8 mouse cellular contexts compared by ENCODE assay signal in genomic region chr7:127104560-127105332, GRCm38 (mm10). TPM values are rescaled to one million over a fixed set of nuclear protein-coding genes. Genes with fewer than 3 reads are reported as not detected.
A peak's percentile ranks its signal among the peaks of the same experiment; 100 is the strongest.
DNase-seq lines count a peak whose midpoint lies in the region; ATAC-seq and TF ChIP-seq lines count a peak whose summit lies in the region.

No protein-coding gene starts in this region.

- WGBS in bone marrow, adult 2 months: 17% methylated on average over 17 of the region's 17 CpGs
- 9% methylated on average over 17 of the region's 17 CpGs for WGBS in embryonic facial prominence, embryonic 15.5 days
- WGBS in heart, embryonic 10.5 days: 16% methylated on average over 17 of the region's 17 CpGs
- 15% methylated on average over 17 of the region's 17 CpGs for WGBS in kidney, embryonic 14.5 days
- WGBS in limb, embryonic 15.5 days: 16% methylated on average over 17 of the region's 17 CpGs

- peak; percentile 66 for ATAC-seq in embryonic facial prominence, embryonic 15.5 days (ENCODE audit: insufficient number of reproducible peaks, low FRiP score, low TSS enrichment, low read depth)
- ATAC-seq in kidney, embryonic 14.5 days (ENCODE audit: low FRiP score, low TSS enrichment): peak; percentile 91
- peak; percentile 20; the same call in 1 of the 2 replicates for ATAC-seq in limb, embryonic 15.5 days (ENCODE audit: insufficient number of reproducible peaks, low FRiP score, low TSS enrichment, low read depth)

- H3K4me2 ChIP-seq in embryonic facial prominence, embryonic 15.5 days (replicated peaks): peak overlapping the region; percentile 54
- peak overlapping the region; percentile 48 for H3K4me2 ChIP-seq in kidney, embryonic 14.5 days (replicated peaks; ENCODE audit: low read depth, low read length)
- H3K4me2 ChIP-seq in limb, embryonic 15.5 days: peak overlapping the region; percentile 51

- no peak overlapping the region for H3K4me3 ChIP-seq in bone marrow, adult 2 months (replicated peaks; ENCODE audit: control insufficient read depth, low read depth, low read length)
- peak overlapping the region; percentile 42 for H3K4me3 ChIP-seq in embryonic facial prominence, embryonic 15.5 days (replicated peaks)
- H3K4me3 ChIP-seq in heart, embryonic 10.5 days: peak overlapping the region; percentile 50
- H3K4me3 ChIP-seq in kidney, embryonic 14.5 days (ENCODE audit: low read length): peak overlapping the region; percentile 35
- H3K4me3 ChIP-seq in limb, embryonic 15.5 days: peak overlapping the region; percentile 33

- H3K9ac ChIP-seq in embryonic facial prominence, embryonic 15.5 days: peak overlapping the region; percentile 28
- peak overlapping the region; percentile 54; the same call in 1 of the 2 replicates for H3K9ac ChIP-seq in kidney, embryonic 14.5 days (ENCODE audit: low read depth, low read length)
- H3K9ac ChIP-seq in limb, embryonic 15.5 days: no peak overlapping the region; the same call in 1 of the 2 replicates

- H3K27me3 ChIP-seq in embryonic facial prominence, embryonic 15.5 days: no peaks in the 10 kb centered on the region
- H3K27me3 ChIP-seq in heart, embryonic 10.5 days (ENCODE audit: insufficient read depth, poor library complexity, severe bottlenecking): peaks cover 20% of the 10 kb centered on the region; the same call in 1 of the 2 replicates
- no peaks in the 10 kb centered on the region for H3K27me3 ChIP-seq in kidney, embryonic 14.5 days (ENCODE audit: control insufficient read depth, insufficient read depth, low read length)
- H3K27me3 ChIP-seq in limb, embryonic 15.5 days: no peaks in the 10 kb centered on the region

- H3K27ac ChIP-seq in bone marrow, adult 2 months (ENCODE audit: control insufficient read depth, insufficient read depth, low read depth, low read length, poor library complexity): no peak overlapping the region; the same call in 1 of the 2 replicates
- H3K27ac ChIP-seq in embryonic facial prominence, embryonic 15.5 days (replicated peaks): peak overlapping the region; percentile 17; the same call in 1 of the 2 replicates
- H3K27ac ChIP-seq in heart, embryonic 10.5 days: peak overlapping the region; percentile 76
- H3K27ac ChIP-seq in kidney, embryonic 14.5 days (ENCODE audit: low read depth, low read length): no peak overlapping the region
- no peak overlapping the region for H3K27ac ChIP-seq in limb, embryonic 15.5 days

- DNase-seq in B cell, adult 2 months: peak; percentile 86 to 89
- peak; percentile 88 for DNase-seq in heart, embryonic 10.5 days (ENCODE audit: low spot score)
- peak; percentile 23 to 57 for DNase-seq in monocyte, adult 2 months (ENCODE audit: low read depth in 1 of 2, low spot score in 2 of 2)
- DNase-seq in spleen, postnatal 36 days (ENCODE audit: low spot score in 2 of 2): peak; percentile 71 to 80

- no peak for TF ChIP-seq POLR2A in bone marrow, adult 2 months (IDR thresholded peaks at IDR 0.05; ENCODE audit: borderline replicate concordance, control insufficient read depth, low read depth, low read length)

- no peaks in the 10 kb centered on the region for H3K36me3 ChIP-seq in embryonic facial prominence, embryonic 15.5 days
- no peaks in the 10 kb centered on the region for H3K36me3 ChIP-seq in heart, embryonic 10.5 days
- no peaks in the 10 kb centered on the region for H3K36me3 ChIP-seq in kidney, embryonic 14.5 days (ENCODE audit: control insufficient read depth, insufficient read depth, low read length)
- H3K36me3 ChIP-seq in limb, embryonic 15.5 days: no peaks in the 10 kb centered on the region

- peak; percentile 60 for TF ChIP-seq CTCF in bone marrow, adult 2 months (IDR thresholded peaks at IDR 0.05; ENCODE audit: control insufficient read depth, insufficient read depth, low read length)

- H3K4me1 ChIP-seq in bone marrow, adult 2 months (ENCODE audit: control insufficient read depth, insufficient read depth, low read length): peaks cover 3% of the 10 kb centered on the region; the same call in 1 of the 2 replicates
- peaks cover 18% of the 10 kb centered on the region for H3K4me1 ChIP-seq in embryonic facial prominence, embryonic 15.5 days
- H3K4me1 ChIP-seq in heart, embryonic 10.5 days: peaks cover 13% of the 10 kb centered on the region; the same call in 1 of the 2 replicates
- H3K4me1 ChIP-seq in kidney, embryonic 14.5 days (ENCODE audit: control insufficient read depth, insufficient read depth, low read length): no peaks in the 10 kb centered on the region
- peaks cover 13% of the 10 kb centered on the region for H3K4me1 ChIP-seq in limb, embryonic 15.5 days

- no peaks in the 10 kb centered on the region for H3K9me3 ChIP-seq in embryonic facial prominence, embryonic 15.5 days (replicated peaks)
- H3K9me3 ChIP-seq in heart, embryonic 10.5 days: no peaks in the 10 kb centered on the region
- no peaks in the 10 kb centered on the region for H3K9me3 ChIP-seq in kidney, embryonic 14.5 days (ENCODE audit: control insufficient read depth, low read length)
- no peaks in the 10 kb centered on the region for H3K9me3 ChIP-seq in limb, embryonic 15.5 days

RNA-seq across cellular contexts. Expression of gene AI467606, which starts 13.6 kb away (rescaled TPM):
- 13.6 and 36.8 TPM in 2 replicates for polyA plus RNA-seq in bone marrow, adult 2 months (2011; ENCODE audit: insufficient read depth, insufficient read length, low replicate concordance, missing spikeins)
- 4.8 and 6.3 TPM in 2 replicates for polyA plus RNA-seq in embryonic facial prominence, embryonic 15.5 days (2015; fragmentation: Nextera tagmentation; extraction: Ambion mirVana)
- 0.73 and 1.0 TPM in 2 replicates for polyA plus RNA-seq in heart, embryonic 10.5 days (2016; fragmentation: Nextera tagmentation; extraction: Ambion mirVana)
- polyA plus RNA-seq in kidney, embryonic 14.5 days (2014; fragmentation: Nextera tagmentation; extraction: Ambion mirVana): 3.5 TPM in 2 replicates
- polyA plus RNA-seq in limb, embryonic 15.5 days (2015; fragmentation: Nextera tagmentation; extraction: Ambion mirVana): 5.3 and 6.1 TPM in 2 replicates

RNA-seq across cellular contexts. Expression of gene Qprt, which starts 17.3 kb away (rescaled TPM):
- polyA plus RNA-seq in bone marrow, adult 2 months (2011; ENCODE audit: insufficient read depth, insufficient read length, low replicate concordance, missing spikeins): 1.4 and 10.6 TPM in 2 replicates
- 2.0 and 3.3 TPM in 2 replicates for polyA plus RNA-seq in embryonic facial prominence, embryonic 15.5 days (2015; fragmentation: Nextera tagmentation; extraction: Ambion mirVana)
- 7.2 and 14.5 TPM in 2 replicates for polyA plus RNA-seq in heart, embryonic 10.5 days (2016; fragmentation: Nextera tagmentation; extraction: Ambion mirVana)
- 8.9 and 13.0 TPM in 2 replicates for polyA plus RNA-seq in kidney, embryonic 14.5 days (2014; fragmentation: Nextera tagmentation; extraction: Ambion mirVana)
- polyA plus RNA-seq in limb, embryonic 15.5 days (2015; fragmentation: Nextera tagmentation; extraction: Ambion mirVana): 4.1 and 6.3 TPM in 2 replicates

RNA-seq across cellular contexts. Expression of gene Zg16, which starts 17.6 kb away (rescaled TPM):
- polyA plus RNA-seq in bone marrow, adult 2 months (2011; ENCODE audit: insufficient read depth, insufficient read length, low replicate concordance, missing spikeins): 3.1 TPM in 1 of 2 replicates, not detected in the other
- not detected in 2 replicates for polyA plus RNA-seq in embryonic facial prominence, embryonic 15.5 days (2015; fragmentation: Nextera tagmentation; extraction: Ambion mirVana)
- not detected in 2 replicates for polyA plus RNA-seq in heart, embryonic 10.5 days (2016; fragmentation: Nextera tagmentation; extraction: Ambion mirVana)
- not detected in 2 replicates for polyA plus RNA-seq in kidney, embryonic 14.5 days (2014; fragmentation: Nextera tagmentation; extraction: Ambion mirVana)
- polyA plus RNA-seq in limb, embryonic 15.5 days (2015; fragmentation: Nextera tagmentation; extraction: Ambion mirVana): not detected in 2 replicates

RNA-seq across cellular contexts. Expression of gene Spn, which starts 32.9 kb away (rescaled TPM):
- polyA plus RNA-seq in bone marrow, adult 2 months (2011; ENCODE audit: insufficient read depth, insufficient read length, low replicate concordance, missing spikeins): 29.7 and 49.2 TPM in 2 replicates
- 0.61 and 0.67 TPM in 2 replicates for polyA plus RNA-seq in embryonic facial prominence, embryonic 15.5 days (2015; fragmentation: Nextera tagmentation; extraction: Ambion mirVana)
- polyA plus RNA-seq in heart, embryonic 10.5 days (2016; fragmentation: Nextera tagmentation; extraction: Ambion mirVana): 0.06 and 0.50 TPM in 2 replicates
- polyA plus RNA-seq in kidney, embryonic 14.5 days (2014; fragmentation: Nextera tagmentation; extraction: Ambion mirVana): 0.14 and 0.26 TPM in 2 replicates
- polyA plus RNA-seq in limb, embryonic 15.5 days (2015; fragmentation: Nextera tagmentation; extraction: Ambion mirVana): 0.81 and 0.84 TPM in 2 replicates

Comparison
In these comparisons a context has a peak if more than half of its experiments do, and no peak if none do; other contexts are left out.
1. H3K27ac ChIP-seq: peak in embryonic facial prominence, embryonic 15.5 days (single experiment) and heart, embryonic 10.5 days (single experiment); none in bone marrow, adult 2 months (single experiment), kidney, embryonic 14.5 days (single experiment) and limb, embryonic 15.5 days (single experiment).
2. ATAC-seq: peak in every context shown above with its lines; median percentile 91 in kidney, embryonic 14.5 days; 66 in embryonic facial prominence, embryonic 15.5 days; 20 in limb, embryonic 15.5 days.
3. Peak in every context shown above with its lines, with median percentiles within 50 percentile points of each other: DNase-seq and H3K4me2 ChIP-seq.